Mouse (Mus musculus) kidney, adult 18-20 months (tissue): ENCODE data around the gene Tbkbp1.

ENCODE experiments used
- DNase-seq: peaks from one replicate; pipeline ENCODE4 v3.0.0; 2021

Gene Tbkbp1

GRCm38 (mm10) chr11:97152662-97153287 lies 1.5 kb upstream of the Tbkbp1 start:
- DNase-seq = no peak

GRCm38 (mm10) chr11:97152023-97152426 lies 730 bp upstream of the Tbkbp1 start:
- DNase-seq = peak; percentile 41

GRCm38 (mm10) chr11:97150411-97151330 lies 624 bp downstream of the Tbkbp1 start:
- DNase-seq = no peak

- peak; percentile 80 for DNase-seq
Measured at GRCm38 (mm10) chr11:97149995-97150410, 1.3 kb downstream of the Tbkbp1 start.

- DNase-seq = no peak
Measured at GRCm38 (mm10) chr11:97149026-97149425, 2.3 kb downstream of the Tbkbp1 start.

- no peak for DNase-seq
Measured at GRCm38 (mm10) chr11:97148591-97148990, 2.7 kb downstream of the Tbkbp1 start.

- DNase-seq = no peak
Measured at GRCm38 (mm10) chr11:97147333-97147732, 4.0 kb downstream of the Tbkbp1 start.

GRCm38 (mm10) chr11:97146724-97147123 lies 4.6 kb downstream of the Tbkbp1 start:
- DNase-seq = peak; percentile 76

GRCm38 (mm10) chr11:97145951-97146350 lies 5.3 kb downstream of the Tbkbp1 start:
- no peak for DNase-seq

- DNase-seq = no peak
Measured at GRCm38 (mm10) chr11:97145320-97145719, 6.0 kb downstream of the Tbkbp1 start.

- no peak for DNase-seq
Measured at GRCm38 (mm10) chr11:97143196-97143900, 7.9 kb downstream of the Tbkbp1 start.

GRCm38 (mm10) chr11:97142159-97142608 lies 9.1 kb downstream of the Tbkbp1 start:
- DNase-seq = no peak

- no peak for DNase-seq
Measured at GRCm38 (mm10) chr11:97140811-97141210, 10.5 kb downstream of the Tbkbp1 start.

- no peak for DNase-seq
Measured at GRCm38 (mm10) chr11:97139256-97139655, 12.0 kb downstream of the Tbkbp1 start.

GRCm38 (mm10) chr11:97138554-97139226 lies 12.6 kb downstream of the Tbkbp1 start:
- DNase-seq = peak; percentile 48

GRCm38 (mm10) chr11:97133270-97133669 lies 18.0 kb downstream of the Tbkbp1 start:
- DNase-seq = no peak

- no peak for DNase-seq
Measured at GRCm38 (mm10) chr11:97132185-97132584, 19.1 kb downstream of the Tbkbp1 start.

- DNase-seq = no peak
Measured at GRCm38 (mm10) chr11:97131683-97132082, 19.6 kb downstream of the Tbkbp1 start.

- no peak for DNase-seq
Measured at GRCm38 (mm10) chr11:97130318-97130717, 21.0 kb downstream of the Tbkbp1 start.

GRCm38 (mm10) chr11:97128956-97129355 lies 22.3 kb downstream of the Tbkbp1 start:
- no peak for DNase-seq

GRCm38 (mm10) chr11:97127470-97128223 lies 23.6 kb downstream of the Tbkbp1 start:
- no peak for DNase-seq
